Mouse (Mus musculus) heart, postnatal 25 days (tissue): Measurements from ENCODE around the gene Gm10260. TPM values are rescaled to one million over a fixed set of nuclear protein-coding genes. Genes with fewer than 3 reads are reported as not detected.

Experiments
- DNase-seq: peaks from one replicate; pipeline ENCODE4 v3.0.0; 2022; ENCODE audit warnings: low spot score
- intact Hi-C: fragments of 180-260 bp; cut with DNase I; formaldehyde crosslinking; loops from one replicate; pipeline ENCODE4 v1.15.1; 2025
- total RNA-seq, 2 experiments: library from RNA; stranded (reverse); gene quantifications; 2 replicates each; pipeline ENCODE4 v1.2.3; 2021

Gene Gm10260
- total RNA-seq, result 100 to 1,000 TPM; 106 to 109 TPM

DNA sequence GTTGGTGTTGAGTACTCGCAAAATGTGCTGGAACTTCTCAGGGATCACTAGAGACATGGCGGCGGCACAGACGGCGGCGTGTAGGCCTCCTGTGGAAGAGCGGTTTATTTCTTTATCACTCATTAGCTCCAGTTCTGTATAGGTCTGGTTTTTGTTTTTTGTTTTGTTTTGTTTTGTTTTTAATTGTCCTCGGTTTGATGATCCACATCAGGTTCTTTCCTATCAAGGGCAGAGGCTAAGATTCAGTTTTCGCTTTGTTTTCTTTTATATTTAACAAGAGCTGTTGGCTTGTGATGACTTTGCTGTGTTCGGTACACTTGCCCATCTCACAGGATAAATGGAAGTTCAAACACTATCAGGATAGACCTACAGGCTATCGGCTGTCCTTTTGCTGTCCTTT lies at the start of gene Gm10260:
Gene Gm10260, minus strand, starts transcription at position 101 of the 400 bp plus-strand sequence.
- intact Hi-C loops, result no loop called here
- DNase-seq, result no peak

DNA sequence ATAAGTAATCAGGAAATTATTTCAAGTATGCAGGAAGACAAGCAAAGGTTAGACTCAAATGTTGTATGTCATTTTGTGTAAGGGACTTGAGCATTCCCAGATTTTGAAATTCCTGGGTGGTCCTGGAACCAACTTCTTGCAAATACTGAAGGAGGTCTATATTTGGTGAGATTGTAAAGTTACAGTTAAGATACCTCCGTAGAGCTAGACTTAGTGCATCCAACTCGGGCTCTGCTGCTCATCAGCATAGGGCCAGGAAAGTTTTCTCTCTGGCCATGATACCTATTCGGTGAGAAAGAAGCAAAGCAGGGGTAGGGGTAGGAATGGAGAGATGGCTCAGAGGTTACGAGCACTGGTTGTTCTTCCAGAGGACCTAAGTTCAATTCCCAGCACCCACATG lies 49.4 kb upstream of the Gm10260 start:
- DNase-seq, result no peak
- intact Hi-C loops, result no loop called here

GRCm38 (mm10) chr13:97805907-97806306 lies 45.5 kb upstream of the Gm10260 start:
- intact Hi-C loops, result no loop called here
- DNase-seq, result no peak

GRCm38 (mm10) chr13:97802386-97802785 lies 42.0 kb upstream of the Gm10260 start:
- no peak for DNase-seq
- intact Hi-C loops, result no loop called here

- intact Hi-C loops, result no loop called here
- DNase-seq, result no peak
These were observed 37.0 kb upstream of the Gm10260 start for GRCm38 (mm10) chr13:97797462-97797861.

- intact Hi-C loops, result no loop called here
- no peak for DNase-seq
These were observed 34.3 kb upstream of the Gm10260 start for GRCm38 (mm10) chr13:97794780-97795179.

GRCm38 (mm10) chr13:97793932-97794331 lies 33.5 kb upstream of the Gm10260 start:
- DNase-seq, result no peak
- intact Hi-C loops, result no loop called here

DNA sequence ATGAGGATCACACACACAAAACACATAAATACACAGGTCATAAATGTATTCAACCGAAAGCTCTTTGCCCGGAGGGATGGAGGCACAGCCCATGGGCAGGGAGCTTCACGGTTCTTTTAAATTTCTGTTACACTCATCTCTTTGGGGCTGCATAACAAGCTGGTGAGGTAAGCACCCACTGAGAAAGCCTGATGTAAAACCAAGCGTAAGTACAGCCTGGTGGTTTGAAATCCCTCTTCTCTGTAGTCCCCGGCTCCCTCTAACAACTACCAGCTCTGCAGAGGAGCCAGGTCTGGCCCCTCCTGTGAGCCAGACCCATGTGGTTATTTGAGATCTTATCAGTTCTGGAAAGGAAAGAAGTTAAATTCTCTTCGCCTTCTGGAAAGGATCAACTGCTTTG lies 31.2 kb upstream of the Gm10260 start:
- intact Hi-C loops, result no loop called here
- DNase-seq, result no peak

DNA sequence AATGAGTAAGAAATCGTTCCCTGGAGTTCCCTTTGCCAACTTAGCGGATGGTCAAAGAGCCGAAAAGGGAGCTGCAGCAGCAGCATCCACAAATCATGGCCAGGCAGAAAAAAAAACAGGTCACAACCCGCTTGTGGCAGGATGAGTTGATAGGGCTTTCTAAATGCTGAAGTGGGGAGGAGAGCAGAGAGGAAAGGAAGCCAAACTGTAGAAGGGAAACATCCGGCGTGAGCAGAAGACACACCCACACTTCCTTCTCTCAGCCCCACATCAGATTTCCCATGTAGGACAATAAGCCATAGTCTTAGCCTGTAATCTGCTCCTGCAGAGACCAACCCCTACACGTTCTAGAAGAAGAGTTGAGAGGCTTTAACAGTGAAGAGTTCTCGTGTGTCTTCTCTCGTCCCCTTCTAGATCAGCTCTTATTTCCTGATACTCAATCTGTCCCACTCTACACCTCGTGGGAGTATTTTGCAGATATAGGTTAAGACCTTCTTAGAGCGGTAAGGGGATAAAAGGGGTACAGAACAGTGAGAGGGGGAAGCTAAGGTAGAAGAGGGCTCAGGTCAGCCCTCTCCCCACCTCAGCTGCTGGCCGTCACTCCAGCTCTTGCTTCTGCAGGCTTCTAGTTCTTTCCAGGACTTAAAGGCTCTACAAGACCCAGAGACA lies 29.5 kb upstream of the Gm10260 start:
- DNase-seq, result no peak
- intact Hi-C loops, result no loop called here

GRCm38 (mm10) chr13:97785167-97785835 lies 24.9 kb upstream of the Gm10260 start:
- DNase-seq, result no peak
- intact Hi-C loops, result no loop called here

DNA sequence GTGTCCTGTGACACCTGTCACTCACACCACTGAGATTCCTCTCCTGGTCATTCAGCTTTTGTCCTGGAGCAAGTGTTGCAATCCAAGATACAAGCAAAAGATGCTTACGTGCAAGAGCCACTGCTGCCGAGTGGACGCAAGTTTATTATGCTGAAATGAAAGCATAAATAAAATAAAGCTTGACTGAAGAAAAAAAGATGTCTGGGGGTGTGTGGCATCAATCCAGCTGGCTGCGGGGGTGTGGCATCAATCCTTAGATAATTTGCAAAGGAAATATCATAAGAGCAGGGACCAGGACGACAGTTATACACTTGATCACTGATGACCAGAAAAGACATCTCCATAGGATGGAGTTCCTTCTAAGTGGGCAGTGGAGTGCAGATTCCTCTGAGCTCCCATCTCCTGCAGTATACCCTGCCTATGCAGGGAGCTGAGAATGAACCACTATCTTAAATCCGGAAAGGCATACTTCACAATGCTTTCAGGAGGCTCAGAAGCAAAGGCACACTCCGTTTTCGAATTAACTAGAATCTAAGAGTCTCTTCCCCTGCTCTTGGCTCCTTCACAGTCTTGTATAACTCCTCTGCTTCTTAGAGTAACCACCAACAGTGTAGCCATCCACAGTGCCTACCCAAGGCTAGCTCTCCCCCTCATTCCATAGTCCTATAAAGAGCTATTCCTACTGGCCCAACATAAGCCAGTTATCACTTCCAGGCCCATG lies 23.2 kb upstream of the Gm10260 start:
- DNase-seq, result no peak
- intact Hi-C loops, result no loop called here

- no peak for DNase-seq
- intact Hi-C loops, result no loop called here
These were observed 21.6 kb upstream of the Gm10260 start for GRCm38 (mm10) chr13:97782063-97782462.

DNA sequence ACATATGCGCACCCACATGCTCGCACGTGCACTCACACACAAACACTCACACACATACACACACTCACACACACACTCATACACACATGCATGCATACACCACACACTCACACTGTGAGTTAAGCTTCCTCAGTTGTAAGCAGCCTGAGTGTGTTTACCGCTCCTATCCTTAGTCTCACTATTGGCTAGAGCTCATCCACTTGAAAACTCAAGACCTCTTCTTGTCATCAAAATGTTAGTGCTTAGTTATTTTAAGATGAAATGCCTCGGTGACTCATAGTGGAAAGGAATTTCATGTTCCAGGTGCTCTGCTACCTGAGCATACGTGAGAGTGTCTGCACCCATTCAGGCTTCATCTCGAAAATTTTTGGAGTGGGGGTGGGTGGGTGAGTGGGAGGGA lies 21.2 kb upstream of the Gm10260 start:
- DNase-seq, result no peak
- intact Hi-C loops, result no loop called here

GRCm38 (mm10) chr13:97780556-97780955 lies 20.1 kb upstream of the Gm10260 start:
- no peak for DNase-seq
- intact Hi-C loops, result no loop called here

- intact Hi-C loops, result no loop called here
- DNase-seq, result no peak
These were observed 19.4 kb upstream of the Gm10260 start for GRCm38 (mm10) chr13:97779657-97780445.

GRCm38 (mm10) chr13:97778698-97779194 lies 18.3 kb upstream of the Gm10260 start:
- no peak for DNase-seq
- intact Hi-C loops, result no loop called here

GRCm38 (mm10) chr13:97777667-97778066 lies 17.2 kb upstream of the Gm10260 start:
- intact Hi-C loops, result no loop called here
- DNase-seq, result no peak

GRCm38 (mm10) chr13:97776702-97777101 lies 16.3 kb upstream of the Gm10260 start:
- intact Hi-C loops, result no loop called here
- DNase-seq, result peak; percentile 36

GRCm38 (mm10) chr13:97775907-97776306 lies 15.5 kb upstream of the Gm10260 start:
- no peak for DNase-seq
- intact Hi-C loops, result no loop called here

DNA sequence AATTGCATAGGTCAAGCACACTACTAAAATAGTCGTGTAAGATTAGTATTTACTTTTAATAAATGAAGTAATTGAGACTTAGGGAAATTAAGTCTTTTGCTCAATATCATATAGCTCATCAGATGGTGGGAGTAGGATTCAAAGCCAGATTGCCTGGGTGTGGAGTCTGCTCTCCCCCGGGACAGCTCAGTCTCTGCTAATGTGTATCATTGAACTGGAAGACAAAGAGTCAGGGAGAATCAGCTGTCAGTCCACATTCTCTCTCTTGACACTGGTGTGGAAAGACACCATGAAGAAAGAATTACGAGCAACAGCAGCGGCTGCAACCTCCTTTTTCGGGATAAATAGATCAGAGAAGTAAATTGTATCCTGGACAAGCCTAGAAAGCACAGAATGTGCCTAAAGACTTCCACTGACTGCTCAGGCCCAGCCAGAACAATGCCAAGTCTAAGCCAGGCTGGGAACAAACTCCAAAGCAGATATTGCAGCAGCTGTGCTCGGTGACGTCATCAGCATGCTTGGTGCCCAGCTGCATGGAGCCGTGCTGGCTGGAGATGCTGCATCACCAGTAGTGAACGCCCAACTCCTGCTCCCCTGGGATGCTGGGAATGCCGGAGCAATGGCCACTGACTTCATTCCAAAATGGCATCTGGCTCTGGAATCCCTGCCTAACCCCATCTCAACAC lies 14.5 kb upstream of the Gm10260 start:
- intact Hi-C loops, result no loop called here
- peak; percentile 72 for DNase-seq
